Mouse (Mus musculus): ENCODE data around the gene Cox19. TPM values are rescaled to one million over a fixed set of nuclear protein-coding genes. Genes with fewer than 3 reads are reported as not detected.

Gene Cox19
- total and polyA plus RNA-seq, 2 experiments from 2014 or later: 88.6 to 123 TPM

DNA sequence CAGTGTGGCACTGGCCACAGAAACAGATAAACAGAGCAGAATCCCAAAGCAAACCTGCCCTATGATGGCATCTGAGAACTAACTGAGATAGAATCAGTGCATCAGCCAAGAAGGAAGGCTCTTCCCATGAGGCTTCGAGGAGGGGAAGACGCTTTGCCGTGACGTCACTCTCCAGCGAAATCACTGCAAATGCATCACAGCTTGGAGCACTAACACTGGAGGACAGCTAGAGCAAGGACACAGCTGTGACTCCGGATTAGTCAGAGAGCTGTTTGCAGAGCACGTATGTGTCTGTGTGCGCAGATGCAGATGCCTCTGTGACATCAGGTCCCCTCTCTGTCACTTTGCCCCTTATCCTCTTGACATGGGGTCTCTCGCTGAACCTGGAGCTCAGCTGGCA, 39.4 kb downstream of the Cox19 start:
- TF ChIP-seq CTCF (IDR thresholded peaks at IDR 0.05; ENCODE audit: low read depth): no peak
- no peak for TF ChIP-seq EP300 (IDR thresholded peaks at IDR 0.05; ENCODE audit: low read depth)

DNA sequence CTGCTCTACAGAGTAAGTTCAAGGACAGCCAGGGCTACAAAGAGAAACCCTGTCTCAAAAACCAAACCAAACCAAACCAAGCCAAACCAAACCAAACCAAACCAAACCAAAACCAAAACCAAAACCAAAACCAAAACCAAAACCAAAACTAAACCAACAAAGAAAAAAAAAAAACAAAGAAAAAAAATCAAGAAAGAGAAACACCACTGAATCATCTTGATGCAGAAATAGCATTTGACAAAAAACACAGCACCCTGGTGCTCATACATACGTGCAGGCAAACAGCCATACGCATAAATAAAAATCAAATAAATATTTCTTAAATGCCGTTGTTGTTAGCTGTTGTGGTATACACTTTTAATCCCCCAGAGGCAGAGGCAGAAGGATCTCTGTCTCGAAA, 40.7 kb downstream of the Cox19 start:
- no peak overlapping the region for H3K27ac ChIP-seq (ENCODE audit: low read depth)
- ATAC-seq (ENCODE audit: insufficient read depth, low read depth) (no peak), DNase-seq (ENCODE audit: low spot score) (no peak)
- no peaks in the 10 kb centered on the region for H3K27me3 ChIP-seq (ENCODE audit: control insufficient read depth, insufficient read depth, low read length)
- H3K4me1 ChIP-seq (ENCODE audit: control insufficient read depth, insufficient read depth): no peaks in the 10 kb centered on the region
- no peaks in the 10 kb centered on the region for H3K9me3 ChIP-seq (replicated peaks; ENCODE audit: control insufficient read depth, low read length)
- WGBS: 82% methylated on average over 4 of the region's 4 CpGs
- no peaks in the 10 kb centered on the region for H3K36me3 ChIP-seq (replicated peaks; ENCODE audit: control insufficient read depth, insufficient read depth, low read length)
- TF ChIP-seq CTCF (IDR thresholded peaks at IDR 0.05; ENCODE audit: low read depth): no peak
- no peak for TF ChIP-seq EP300 (IDR thresholded peaks at IDR 0.05; ENCODE audit: low read depth)
- no peak overlapping the region for H3K4me2 ChIP-seq (ENCODE audit: low read depth, low read length)
- H3K4me3 ChIP-seq (ENCODE audit: low read depth, low read length): no peak overlapping the region
- no peak overlapping the region for H3K9ac ChIP-seq (replicated peaks; ENCODE audit: low read depth, low read length)

More for the DNA sequence above, 39.4 kb downstream of the Cox19 start:
- WGBS: 81% methylated on average over 9 of the region's 9 CpGs
- no peak overlapping the region for H3K9ac ChIP-seq (replicated peaks; ENCODE audit: low read depth, low read length)
- no peak overlapping the region for H3K4me2 ChIP-seq (ENCODE audit: low read depth, low read length)
- H3K27me3 ChIP-seq (ENCODE audit: control insufficient read depth, insufficient read depth, low read length): no peaks in the 10 kb centered on the region
- H3K27ac ChIP-seq (ENCODE audit: low read depth): no peak overlapping the region
- no peaks in the 10 kb centered on the region for H3K9me3 ChIP-seq (replicated peaks; ENCODE audit: control insufficient read depth, low read length)
- ATAC-seq (ENCODE audit: insufficient read depth, low read depth): no peak
- H3K4me3 ChIP-seq (ENCODE audit: low read depth, low read length): no peak overlapping the region
- DNase-seq (ENCODE audit: low spot score): no peak
- H3K4me1 ChIP-seq (ENCODE audit: control insufficient read depth, insufficient read depth): no peaks in the 10 kb centered on the region
- no peaks in the 10 kb centered on the region for H3K36me3 ChIP-seq (replicated peaks; ENCODE audit: control insufficient read depth, insufficient read depth, low read length)

GRCm38 (mm10) chr5:139309946-139310345, 41.3 kb downstream of the Cox19 start:
- DNase-seq (ENCODE audit: low spot score) (no peak), ATAC-seq (ENCODE audit: insufficient read depth, low read depth) (no peak)
- no peaks in the 10 kb centered on the region for H3K9me3 ChIP-seq (replicated peaks; ENCODE audit: control insufficient read depth, low read length)
- no peak overlapping the region for H3K4me3 ChIP-seq (ENCODE audit: low read depth, low read length)
- no peaks in the 10 kb centered on the region for H3K27me3 ChIP-seq (ENCODE audit: control insufficient read depth, insufficient read depth, low read length)
- H3K4me1 ChIP-seq (ENCODE audit: control insufficient read depth, insufficient read depth): no peaks in the 10 kb centered on the region
- 75% methylated on average over 3 of the region's 3 CpGs for WGBS
- no peak overlapping the region for H3K9ac ChIP-seq (replicated peaks; ENCODE audit: low read depth, low read length)
- H3K27ac ChIP-seq (ENCODE audit: low read depth): no peak overlapping the region
- no peak overlapping the region for H3K4me2 ChIP-seq (ENCODE audit: low read depth, low read length)
- H3K36me3 ChIP-seq (replicated peaks; ENCODE audit: control insufficient read depth, insufficient read depth, low read length): no peaks in the 10 kb centered on the region
- no peak for TF ChIP-seq EP300 (IDR thresholded peaks at IDR 0.05; ENCODE audit: low read depth)
- no peak for TF ChIP-seq CTCF (IDR thresholded peaks at IDR 0.05; ENCODE audit: low read depth)

GRCm38 (mm10) chr5:139303646-139304061, 47.6 kb downstream of the Cox19 start:
- Histone ChIP-seq H3K27ac (ENCODE audit: low read depth) (no peak overlapping the region), H3K4me3 (ENCODE audit: low read depth, low read length) (no peak overlapping the region), H3K36me3 (replicated peaks; ENCODE audit: control insufficient read depth, insufficient read depth, low read length) (no peaks in the 10 kb centered on the region), H3K4me2 (ENCODE audit: low read depth, low read length) (no peak overlapping the region), H3K9ac (replicated peaks; ENCODE audit: low read depth, low read length) (no peak overlapping the region), H3K27me3 (ENCODE audit: control insufficient read depth, insufficient read depth, low read length) (0 out of 2 replicates have a peak, but pooled peaks cover 4% of the 10 kb centered on the region), H3K4me1 (ENCODE audit: control insufficient read depth, insufficient read depth) (no peaks in the 10 kb centered on the region), H3K9me3 (replicated peaks; ENCODE audit: control insufficient read depth, low read length) (no peaks in the 10 kb centered on the region)
- no peak for TF ChIP-seq CTCF (IDR thresholded peaks at IDR 0.05; ENCODE audit: low read depth)
- no peak for TF ChIP-seq EP300 (IDR thresholded peaks at IDR 0.05; ENCODE audit: low read depth)
- ATAC-seq (ENCODE audit: insufficient read depth, low read depth) (no peak), DNase-seq (ENCODE audit: low spot score) (no peak)
- 80% methylated on average over 9 of the region's 9 CpGs for WGBS

DNA sequence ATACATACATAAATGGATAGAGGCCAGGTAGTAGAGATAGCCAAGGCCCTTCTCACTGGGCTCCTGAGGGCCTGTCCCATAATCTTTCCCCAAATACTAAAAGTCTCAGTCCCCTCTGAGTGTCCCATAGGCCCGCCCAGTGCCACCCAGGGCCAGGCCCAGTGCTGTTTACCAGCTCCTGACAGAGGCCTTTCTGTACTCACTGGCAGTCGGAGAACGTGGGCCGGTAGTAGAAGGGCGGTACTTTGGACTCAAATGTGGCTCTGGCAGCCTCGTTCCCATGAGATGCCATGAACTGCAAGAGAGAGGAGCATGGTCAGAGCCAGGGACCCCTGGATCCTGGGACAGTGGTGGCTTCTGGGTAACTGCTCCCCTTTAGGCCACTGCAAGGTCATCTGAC, 49.1 kb downstream of the Cox19 start:
- Histone ChIP-seq H3K4me2 (ENCODE audit: low read depth, low read length) (no peak overlapping the region), H3K36me3 (replicated peaks; ENCODE audit: control insufficient read depth, insufficient read depth, low read length) (no peaks in the 10 kb centered on the region), H3K27me3 (ENCODE audit: control insufficient read depth, insufficient read depth, low read length) (0 out of 2 replicates have a peak, but pooled peaks cover 4% of the 10 kb centered on the region), H3K9ac (replicated peaks; ENCODE audit: low read depth, low read length) (no peak overlapping the region), H3K9me3 (replicated peaks; ENCODE audit: control insufficient read depth, low read length) (no peaks in the 10 kb centered on the region), H3K4me1 (ENCODE audit: control insufficient read depth, insufficient read depth) (no peaks in the 10 kb centered on the region), H3K27ac (ENCODE audit: low read depth) (no peak overlapping the region), H3K4me3 (ENCODE audit: low read depth, low read length) (no peak overlapping the region)
- TF ChIP-seq EP300 (IDR thresholded peaks at IDR 0.05; ENCODE audit: low read depth): no peak
- TF ChIP-seq CTCF (IDR thresholded peaks at IDR 0.05; ENCODE audit: low read depth): no peak
- 81% methylated on average over 6 of the region's 6 CpGs for WGBS
- ATAC-seq (ENCODE audit: insufficient read depth, low read depth) (no peak), DNase-seq (ENCODE audit: low spot score) (no peak)

DNA sequence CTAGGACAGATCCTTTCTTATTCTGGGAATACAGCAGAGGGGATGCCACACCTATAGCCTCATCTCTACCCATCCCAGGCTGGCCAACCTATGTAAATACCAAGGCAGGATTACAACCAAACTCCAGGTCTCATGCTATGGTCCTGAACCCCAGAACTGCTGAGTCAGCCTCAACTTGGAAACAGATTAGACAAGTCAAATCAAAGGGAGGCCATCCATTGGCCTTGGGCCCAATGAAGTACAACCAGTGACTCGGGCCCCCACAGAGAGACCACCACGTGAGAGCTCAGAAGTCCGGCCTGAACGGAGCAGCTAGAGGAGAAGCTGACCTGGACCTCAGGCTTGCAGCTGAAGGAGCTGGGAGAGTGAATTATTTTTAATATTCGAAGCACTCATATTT, 53.5 kb downstream of the Cox19 start:
- WGBS: 79% methylated on average over 5 of the region's 5 CpGs
- Histone ChIP-seq H3K9me3 (replicated peaks; ENCODE audit: control insufficient read depth, low read length) (no peaks in the 10 kb centered on the region), H3K4me2 (ENCODE audit: low read depth, low read length) (no peak overlapping the region), H3K27ac (ENCODE audit: low read depth) (no peak overlapping the region), H3K4me3 (ENCODE audit: low read depth, low read length) (no peak overlapping the region), H3K9ac (replicated peaks; ENCODE audit: low read depth, low read length) (no peak overlapping the region), H3K4me1 (ENCODE audit: control insufficient read depth, insufficient read depth) (no peaks in the 10 kb centered on the region), H3K27me3 (ENCODE audit: control insufficient read depth, insufficient read depth, low read length) (0 out of 2 replicates have a peak, but pooled peaks cover 4% of the 10 kb centered on the region), H3K36me3 (replicated peaks; ENCODE audit: control insufficient read depth, insufficient read depth, low read length) (no peaks in the 10 kb centered on the region)
- no peak for TF ChIP-seq CTCF (IDR thresholded peaks at IDR 0.05; ENCODE audit: low read depth)
- TF ChIP-seq EP300 (IDR thresholded peaks at IDR 0.05; ENCODE audit: low read depth): no peak
- no peak for ATAC-seq (ENCODE audit: insufficient read depth, low read depth)
- no peak for DNase-seq (ENCODE audit: low spot score)

Data from heart, postnatal 0 days (tissue).